Mouse (Mus musculus): Measurements from ENCODE around the gene Repin1.

Gene Repin1

GRCm38 (mm10) chr6:48593158-48594042 lies at the start of gene Repin1, which contains the start of gene Gm44965:
Gene Repin1, plus strand, starts transcription at chr6:48593883.
Gene Gm44965, plus strand, starts transcription at chr6:48593941.
- DNase-seq, result peak; percentile 96

DNA sequence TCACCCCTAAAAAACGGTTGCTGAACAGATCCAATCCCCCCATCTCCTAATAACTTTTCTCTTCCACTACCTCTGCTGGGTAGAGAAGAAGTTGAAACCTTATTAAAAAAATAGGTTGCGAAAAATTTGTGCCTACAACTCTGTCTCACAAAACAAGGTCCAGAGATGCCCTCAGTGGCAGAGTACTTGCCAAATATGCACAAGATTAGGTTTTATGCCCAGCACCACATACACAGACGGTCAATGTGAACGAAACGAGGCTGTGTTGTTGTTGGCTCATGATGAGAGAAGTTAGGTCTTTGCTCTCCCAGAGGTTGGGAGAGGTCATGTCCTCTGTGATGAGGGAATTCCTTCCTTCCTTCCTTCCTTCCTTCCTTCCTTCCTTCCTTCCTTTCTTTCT lies 48.4 kb upstream of the Repin1 start:
- DNase-seq, result no peak

- DNase-seq, result peak; percentile 51
These were observed 47.4 kb upstream of the Repin1 start for GRCm38 (mm10) chr6:48546271-48546670.

DNA sequence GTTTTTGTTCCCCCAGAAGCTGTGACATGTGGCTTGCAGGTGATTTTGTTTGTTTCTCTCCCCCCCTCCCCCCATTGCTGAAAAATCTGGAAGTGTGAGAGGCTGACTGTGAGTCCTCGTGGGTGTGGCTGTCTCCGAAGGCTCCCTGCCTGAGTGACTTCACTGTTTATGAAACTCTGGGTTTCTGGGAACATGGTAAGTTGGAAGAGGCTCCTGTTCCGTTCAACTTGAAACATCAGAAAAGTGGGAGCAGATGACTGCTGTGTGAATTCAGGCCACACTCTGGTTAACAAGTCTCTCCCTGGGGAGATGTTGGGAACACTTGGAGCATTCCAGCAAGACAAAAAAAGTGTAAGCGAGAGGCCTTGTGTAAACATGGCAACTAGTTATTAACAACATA lies 46.8 kb upstream of the Repin1 start:
- DNase-seq, result no peak

DNA sequence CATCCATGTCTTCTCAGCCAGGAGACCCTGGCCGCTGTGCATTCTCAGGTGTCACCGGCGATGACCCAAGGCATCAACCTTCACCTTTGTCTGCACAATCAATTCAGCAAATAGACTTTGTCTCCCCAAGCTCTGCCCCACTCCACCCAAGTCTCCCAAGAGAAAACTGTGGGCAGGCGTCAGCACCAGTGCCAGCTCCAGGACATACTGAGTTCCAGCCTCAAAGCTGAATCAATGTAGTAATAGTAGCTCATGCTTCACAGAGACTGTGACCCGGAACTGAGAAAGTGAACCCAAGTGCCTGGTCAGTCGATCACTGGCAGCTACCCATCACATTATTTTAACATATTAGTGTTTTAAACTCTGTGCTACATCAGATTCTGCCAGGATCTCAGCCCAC lies 45.4 kb upstream of the Repin1 start:
- DNase-seq, result no peak

GRCm38 (mm10) chr6:48552918-48553317 lies 40.8 kb upstream of the Repin1 start:
- peak; percentile 45 for DNase-seq

DNA sequence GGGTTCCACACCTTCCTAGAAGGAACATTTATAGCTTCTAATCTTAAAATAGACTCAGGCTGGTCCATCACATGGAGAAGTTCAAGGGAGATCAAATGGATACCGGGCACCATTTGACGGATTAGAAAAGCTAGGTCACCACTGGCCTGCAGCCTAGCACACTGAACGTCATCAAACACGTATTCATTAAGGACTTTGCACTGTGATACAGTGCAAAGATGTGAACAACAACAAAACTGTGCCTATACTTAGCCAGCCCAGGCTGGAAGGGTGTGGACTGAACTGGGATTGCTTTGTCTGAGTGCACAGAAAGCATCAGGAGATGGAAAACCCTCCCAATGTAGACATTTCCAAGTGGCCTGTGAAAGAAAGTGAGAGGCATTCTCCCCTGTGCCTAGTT lies 39.9 kb upstream of the Repin1 start:
- DNase-seq, result peak; percentile 66

GRCm38 (mm10) chr6:48554280-48555103 lies 39.2 kb upstream of the Repin1 start, which contains the start of gene Lrrc61:
Gene Lrrc61, plus strand, starts transcription at chr6:48554796.
- DNase-seq, result peak; percentile 98

- peak; percentile 89 for DNase-seq
These were observed 38.4 kb upstream of the Repin1 start for GRCm38 (mm10) chr6:48555104-48555890.

- DNase-seq, result peak; percentile 61
These were observed 37.7 kb upstream of the Repin1 start for GRCm38 (mm10) chr6:48555956-48556355.

DNA sequence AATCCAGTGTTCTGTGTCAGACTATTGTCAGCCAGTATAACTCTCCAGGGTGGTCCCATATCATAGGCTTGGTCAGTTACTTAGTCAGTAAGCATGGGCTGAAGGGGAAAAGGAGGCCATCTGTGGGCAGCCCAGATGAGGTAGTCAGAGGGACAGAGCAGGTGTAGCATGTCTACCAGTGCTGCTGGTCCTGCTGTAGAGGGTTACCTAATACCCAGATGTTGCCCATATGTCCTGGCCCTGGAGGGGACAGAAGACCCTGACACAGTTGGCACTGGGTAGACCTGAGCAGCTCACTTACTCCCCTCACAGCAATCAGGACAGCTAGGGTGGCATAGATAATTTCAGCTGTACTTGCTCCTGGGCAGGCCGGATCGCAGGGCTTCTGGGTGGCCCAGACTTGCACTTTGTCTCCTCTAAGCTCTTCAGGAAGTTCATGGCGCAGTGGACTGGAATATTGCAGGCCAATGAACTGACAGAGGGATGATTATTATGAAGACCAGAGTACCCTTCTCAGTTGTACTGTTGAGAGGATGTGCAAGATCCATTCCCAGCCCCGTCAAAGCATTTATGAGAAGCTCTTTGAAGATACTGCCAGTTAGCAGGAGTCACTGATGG lies 27.9 kb upstream of the Repin1 start:
- DNase-seq, result no peak

DNA sequence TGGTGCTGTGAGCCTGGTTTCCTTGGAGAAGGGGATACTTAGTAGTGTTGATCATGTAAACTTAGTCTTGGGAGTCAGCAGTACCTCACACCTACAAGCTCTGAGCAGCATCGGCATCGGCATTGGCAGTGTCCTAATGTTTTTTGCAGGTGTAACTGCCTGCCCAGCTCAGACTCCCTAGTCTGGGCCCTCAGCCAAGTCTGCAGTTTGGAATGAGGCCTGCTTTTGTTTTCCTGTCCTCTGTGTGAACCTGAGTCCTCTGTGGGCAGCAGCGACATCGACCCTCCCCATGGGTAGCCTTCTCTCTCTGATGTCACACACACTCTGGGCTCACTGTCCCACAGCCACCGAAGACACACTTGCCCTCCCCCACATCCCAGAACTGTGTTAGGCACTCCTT lies 27.4 kb upstream of the Repin1 start:
- peak; percentile 66 for DNase-seq

DNA sequence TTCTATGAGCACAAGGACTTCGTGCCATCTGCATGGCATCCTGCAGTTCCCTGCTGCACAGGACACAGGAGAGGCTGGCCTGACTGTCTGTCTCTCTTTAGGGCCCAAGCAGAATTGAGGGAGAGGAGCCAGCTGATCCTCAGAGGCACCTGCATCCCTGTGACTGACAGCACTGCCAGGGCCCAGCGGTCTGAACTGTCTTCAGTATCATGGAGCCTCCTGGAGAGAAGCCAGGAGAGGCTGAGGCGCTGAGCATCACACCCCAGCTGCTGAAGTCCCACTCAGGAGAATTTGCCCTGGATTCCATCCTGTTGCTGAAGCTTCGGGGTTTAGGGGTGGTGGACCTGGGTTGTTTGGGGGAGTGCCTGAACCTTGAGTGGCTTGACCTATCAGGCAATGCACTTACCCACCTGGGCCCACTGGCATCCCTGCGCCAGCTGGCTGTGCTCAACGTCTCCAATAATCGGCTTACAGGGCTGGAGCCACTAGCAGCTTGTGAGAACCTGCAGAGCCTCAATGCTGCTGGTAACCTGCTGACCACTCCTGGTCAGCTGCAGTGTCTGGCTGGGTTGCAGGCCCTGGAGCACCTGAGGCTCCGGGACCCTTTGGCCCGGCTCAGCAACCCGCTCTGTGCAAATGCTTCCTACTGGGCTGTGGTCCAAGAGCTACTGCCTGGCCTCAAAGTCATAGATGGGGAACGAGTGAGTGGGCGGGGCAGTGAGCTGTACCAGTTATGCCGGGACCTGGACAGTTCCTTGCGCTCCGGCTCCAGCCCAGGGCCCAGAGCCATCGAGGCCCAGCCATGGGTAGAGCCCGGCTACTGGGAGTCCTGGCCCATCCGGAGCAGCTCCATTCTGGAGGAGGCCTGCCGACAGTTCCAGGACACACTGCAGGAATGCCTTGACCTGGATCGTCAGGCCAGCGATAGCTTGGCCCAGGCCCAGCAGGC lies 25.4 kb upstream of the Repin1 start:
- peak; percentile 71 for DNase-seq

DNA sequence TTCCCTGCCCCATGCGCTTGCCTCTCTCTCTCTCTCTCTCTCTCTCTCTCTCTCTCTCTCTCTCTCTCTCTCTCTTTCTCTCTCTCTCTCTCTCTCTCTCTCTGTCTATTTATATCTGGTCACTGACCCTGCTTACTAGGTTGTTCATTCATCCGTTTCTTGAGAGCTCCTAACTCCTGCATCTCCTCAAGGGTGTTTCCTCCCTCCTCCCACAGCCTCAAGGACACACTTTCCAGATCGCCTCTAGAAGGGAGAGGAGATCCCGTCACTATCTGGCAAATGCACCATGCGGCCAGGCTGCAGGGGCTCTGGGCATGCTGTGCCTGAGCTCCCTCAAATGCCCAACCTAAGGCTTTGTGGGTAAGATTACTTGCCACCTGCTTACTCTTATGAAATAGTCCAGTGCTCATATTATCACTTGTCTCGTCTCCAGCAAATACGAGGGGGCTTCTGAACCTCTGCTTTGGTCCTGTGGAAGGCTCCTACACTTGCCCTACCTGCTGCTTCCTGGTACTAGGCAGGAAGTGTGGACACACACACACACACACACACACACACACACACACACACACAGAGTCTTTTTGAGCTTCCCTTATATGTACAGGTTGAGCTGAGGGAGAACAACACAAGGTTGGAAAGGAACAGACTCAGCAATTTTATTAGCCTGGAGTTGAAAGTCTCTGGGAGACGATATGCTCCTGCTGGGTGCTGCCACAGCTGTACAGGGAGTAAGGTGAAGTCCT lies 24.4 kb upstream of the Repin1 start:
- DNase-seq, result peak; percentile 45

DNA sequence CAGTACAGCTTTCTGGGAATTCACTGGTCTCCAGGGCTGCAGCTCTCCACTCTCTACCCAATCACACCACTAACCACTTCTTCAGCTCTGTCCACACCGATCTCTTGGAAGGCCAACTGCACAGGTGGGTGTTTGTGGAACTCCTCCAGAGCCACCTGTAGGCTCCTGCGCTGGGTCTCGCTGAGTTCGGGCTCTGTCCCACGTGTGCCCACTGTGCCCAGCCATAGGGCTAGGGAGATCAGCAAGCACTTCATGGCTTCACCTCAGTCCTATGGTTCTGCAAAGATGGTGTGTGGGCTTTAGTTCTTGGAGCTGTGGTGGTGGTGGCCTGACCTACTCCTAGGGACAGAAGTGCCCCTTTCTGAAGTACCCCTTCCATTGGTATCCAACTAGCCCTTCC lies 21.7 kb upstream of the Repin1 start:
- DNase-seq, result no peak

- DNase-seq, result no peak
These were observed 21.1 kb upstream of the Repin1 start, which contains the start of gene Rarres2 for GRCm38 (mm10) chr6:48572572-48573061. Gene Rarres2, minus strand, starts transcription at chr6:48572789.

- no peak for DNase-seq
These were observed 20.4 kb upstream of the Repin1 start for GRCm38 (mm10) chr6:48573280-48573679.

- no peak for DNase-seq
These were observed 19.7 kb upstream of the Repin1 start for GRCm38 (mm10) chr6:48573981-48574380.

GRCm38 (mm10) chr6:48578736-48579135 lies 14.9 kb upstream of the Repin1 start:
- DNase-seq, result no peak

DNA sequence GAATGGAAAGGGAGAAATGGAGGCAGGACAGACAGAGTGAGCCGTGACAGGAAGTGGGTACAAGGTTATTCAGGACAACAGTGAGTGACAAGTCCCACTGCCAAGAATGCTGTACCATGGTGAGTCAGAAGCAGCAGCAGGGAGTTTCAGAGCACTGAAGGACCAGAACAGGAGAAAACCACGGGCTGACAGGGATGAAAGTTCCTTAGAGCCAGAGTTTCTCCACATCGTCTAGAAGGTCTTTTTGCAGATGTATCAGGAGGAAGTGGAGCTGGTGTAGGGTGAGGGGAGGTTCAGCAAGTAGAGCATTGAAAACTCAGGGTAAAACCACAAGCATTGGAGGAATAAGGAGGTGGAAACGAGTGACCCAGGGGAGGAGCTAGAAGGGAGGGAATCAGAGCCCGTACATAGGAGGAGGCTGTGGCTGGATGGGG lies 14.5 kb upstream of the Repin1 start:
- DNase-seq, result no peak
